Mouse (Mus musculus): Measurements from ENCODE around the gene Lmo2.

DNA sequence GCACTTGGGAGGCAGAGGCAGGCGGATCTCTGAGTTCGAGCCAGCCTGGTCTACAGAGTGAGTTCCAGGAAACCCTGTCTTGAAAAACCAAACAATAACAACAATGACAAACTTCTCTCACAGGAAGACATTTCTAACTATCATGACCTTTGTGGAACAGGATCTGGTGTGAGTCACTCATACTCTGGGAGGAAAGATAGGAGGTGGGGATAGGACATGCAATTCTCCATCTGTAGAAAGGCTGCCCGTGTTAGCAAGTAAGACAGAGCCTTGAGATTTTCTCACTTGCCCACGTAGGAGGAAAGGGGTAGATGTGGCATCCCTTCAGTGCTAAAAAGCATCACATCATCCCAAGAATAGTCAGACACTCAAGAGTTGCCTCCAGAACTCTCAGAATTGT is 44.1 kb downstream of the Lmo2 start:
- TF ChIP-seq CTCF (conservative IDR thresholded peaks at IDR 0.05; ENCODE audit: insufficient read depth, insufficient read length, low read depth, low read length) (no peak), POLR2A (IDR thresholded peaks at IDR 0.05; ENCODE audit: low read depth, low read length) (no peak)

Measured in kidney, adult 2 months (tissue).